Mouse (Mus musculus): ENCODE data around the gene Gstp2. TPM values are rescaled to one million over a fixed set of nuclear protein-coding genes. Genes with fewer than 3 reads are reported as not detected.

The Gstp2 gene
- polyA plus RNA-seq, 1 experiment from 2014 or later = 7.3 TPM

GRCm38 (mm10) chr19:3990804-3991203 lies 55.0 kb downstream of the Gstp2 start:
- DNase-seq (ENCODE audit: low spot score) (no peak), ATAC-seq (no peak)
- Histone ChIP-seq H3K4me1 (ENCODE audit: insufficient read depth, low read depth, low read length) (peaks cover 11% of the 10 kb centered on the region; the same call in 1 of the 2 replicates), H3K4me2 (replicated peaks; ENCODE audit: low read depth, low read length) (no peak overlapping the region), H3K9ac (replicated peaks; ENCODE audit: low read depth) (no peak overlapping the region), H3K4me3 (ENCODE audit: low read depth, low read length) (no peak overlapping the region), H3K36me3 (ENCODE audit: insufficient read depth, low read length) (no peaks in the 10 kb centered on the region), H3K9me3 (ENCODE audit: low read length) (no peaks in the 10 kb centered on the region), H3K27ac (ENCODE audit: low read length) (no peak overlapping the region), H3K27me3 (replicated peaks; ENCODE audit: insufficient read depth, low read length) (no peaks in the 10 kb centered on the region)
- 35% methylated on average over 6 of the region's 6 CpGs for WGBS
- TF ChIP-seq EP300 (IDR thresholded peaks at IDR 0.05) = no peak
- TF ChIP-seq CTCF (IDR thresholded peaks at IDR 0.05) = no peak

Other genes with a start within 250 kb of the Gstp2 start
- 65.9 and 68.1 TPM in 2 replicates for gene Chka, start 194.2 kb downstream of the Gstp2 start, polyA plus RNA-seq (2015; fragmentation: Nextera tagmentation; extraction: Ambion mirVana)
- gene Tcirg1, start 138.9 kb downstream of the Gstp2 start, polyA plus RNA-seq (2015; fragmentation: Nextera tagmentation; extraction: Ambion mirVana) = 31.8 and 33.1 TPM in 2 replicates
- gene Ndufs8, start 133.2 kb downstream of the Gstp2 start, polyA plus RNA-seq (2015; fragmentation: Nextera tagmentation; extraction: Ambion mirVana) = 203 and 225 TPM in 2 replicates
- 33.2 and 38.3 TPM in 2 replicates for gene Aldh3b1, start 116.2 kb downstream of the Gstp2 start, polyA plus RNA-seq (2015; fragmentation: Nextera tagmentation; extraction: Ambion mirVana)
- 40.0 and 45.5 TPM in 2 replicates for gene Unc93b1, start 110.8 kb downstream of the Gstp2 start, polyA plus RNA-seq (2015; fragmentation: Nextera tagmentation; extraction: Ambion mirVana)
- 0.04 and 0.06 TPM in 2 replicates for gene Aldh3b3, start 87.4 kb downstream of the Gstp2 start, polyA plus RNA-seq (2015; fragmentation: Nextera tagmentation; extraction: Ambion mirVana)
- gene Aldh3b2, start 73.7 kb downstream of the Gstp2 start, polyA plus RNA-seq (2015; fragmentation: Nextera tagmentation; extraction: Ambion mirVana) = 0.47 and 0.71 TPM in 2 replicates
- 14.9 and 15.7 TPM in 2 replicates for gene Acy3, start 59.5 kb downstream of the Gstp2 start, polyA plus RNA-seq (2015; fragmentation: Nextera tagmentation; extraction: Ambion mirVana)
- gene Tbx10, start 53.3 kb downstream of the Gstp2 start, polyA plus RNA-seq (2015; fragmentation: Nextera tagmentation; extraction: Ambion mirVana) = not detected in 2 replicates
- 27.0 and 28.5 TPM in 2 replicates for gene Nudt8, start 45.4 kb downstream of the Gstp2 start, polyA plus RNA-seq (2015; fragmentation: Nextera tagmentation; extraction: Ambion mirVana)
- gene Gm49405, start 45.4 kb downstream of the Gstp2 start, polyA plus RNA-seq (2015; fragmentation: Nextera tagmentation; extraction: Ambion mirVana) = 1.1 TPM in 2 replicates
- gene Doc2g, start 42.7 kb downstream of the Gstp2 start, polyA plus RNA-seq (2015; fragmentation: Nextera tagmentation; extraction: Ambion mirVana) = 1.9 and 2.0 TPM in 2 replicates
- gene Ndufv1, start 33.2 kb downstream of the Gstp2 start, polyA plus RNA-seq (2015; fragmentation: Nextera tagmentation; extraction: Ambion mirVana) = 130 and 152 TPM in 2 replicates
- 273 and 288 TPM in 2 replicates for gene Gstp1, start 8.0 kb downstream of the Gstp2 start, polyA plus RNA-seq (2015; fragmentation: Nextera tagmentation; extraction: Ambion mirVana)
- 6.5 and 6.9 TPM in 2 replicates for gene Gstp3, start 13.5 kb upstream of the Gstp2 start, polyA plus RNA-seq (2015; fragmentation: Nextera tagmentation; extraction: Ambion mirVana)
- gene Cabp2, start 35.6 kb upstream of the Gstp2 start, polyA plus RNA-seq (2015; fragmentation: Nextera tagmentation; extraction: Ambion mirVana) = not detected in 2 replicates
- gene Cdk2ap2, start 51.2 kb upstream of the Gstp2 start, polyA plus RNA-seq (2015; fragmentation: Nextera tagmentation; extraction: Ambion mirVana) = 154 and 164 TPM in 2 replicates
- gene Pitpnm1, start 54.0 kb upstream of the Gstp2 start, polyA plus RNA-seq (2015; fragmentation: Nextera tagmentation; extraction: Ambion mirVana) = 17.0 and 18.9 TPM in 2 replicates
- gene Aip, start 79.8 kb upstream of the Gstp2 start, polyA plus RNA-seq (2015; fragmentation: Nextera tagmentation; extraction: Ambion mirVana) = 78.5 and 82.1 TPM in 2 replicates
- gene Gpr152, start 93.8 kb upstream of the Gstp2 start, polyA plus RNA-seq (2015; fragmentation: Nextera tagmentation; extraction: Ambion mirVana) = not detected in 2 replicates
- 0.08 and 0.10 TPM in 2 replicates for gene Cabp4, start 98.0 kb upstream of the Gstp2 start, polyA plus RNA-seq (2015; fragmentation: Nextera tagmentation; extraction: Ambion mirVana)
- 183 and 192 TPM in 2 replicates for gene Coro1b, start 102.6 kb upstream of the Gstp2 start, polyA plus RNA-seq (2015; fragmentation: Nextera tagmentation; extraction: Ambion mirVana)
- gene Ptprcap, start 107.6 kb upstream of the Gstp2 start, polyA plus RNA-seq (2015; fragmentation: Nextera tagmentation; extraction: Ambion mirVana) = 3.4 and 3.7 TPM in 2 replicates
- 28.4 and 35.1 TPM in 2 replicates for gene Rps6kb2, start 117.3 kb upstream of the Gstp2 start, polyA plus RNA-seq (2015; fragmentation: Nextera tagmentation; extraction: Ambion mirVana)
- 1.8 and 2.6 TPM in 2 replicates for gene Carns1, start 129.5 kb upstream of the Gstp2 start, polyA plus RNA-seq (2015; fragmentation: Nextera tagmentation; extraction: Ambion mirVana)
- 3.9 and 4.5 TPM in 2 replicates for gene Tbc1d10c, start 145.3 kb upstream of the Gstp2 start, polyA plus RNA-seq (2015; fragmentation: Nextera tagmentation; extraction: Ambion mirVana)
- 619 and 631 TPM in 2 replicates for gene Ppp1ca, start 146.0 kb upstream of the Gstp2 start, polyA plus RNA-seq (2015; fragmentation: Nextera tagmentation; extraction: Ambion mirVana)
- gene Rad9a, start 155.6 kb upstream of the Gstp2 start, polyA plus RNA-seq (2015; fragmentation: Nextera tagmentation; extraction: Ambion mirVana) = 14.1 and 14.3 TPM in 2 replicates
- 7.6 and 8.0 TPM in 2 replicates for gene Clcf1, start 168.2 kb upstream of the Gstp2 start, polyA plus RNA-seq (2015; fragmentation: Nextera tagmentation; extraction: Ambion mirVana)
- not detected in 2 replicates for gene AC109138.7, start 168.3 kb upstream of the Gstp2 start, polyA plus RNA-seq (2015; fragmentation: Nextera tagmentation; extraction: Ambion mirVana)
- gene Pold4, start 185.9 kb upstream of the Gstp2 start, polyA plus RNA-seq (2015; fragmentation: Nextera tagmentation; extraction: Ambion mirVana) = 58.6 and 63.6 TPM in 2 replicates
- 22.7 and 24.4 TPM in 2 replicates for gene Ssh3, start 223.2 kb upstream of the Gstp2 start, polyA plus RNA-seq (2015; fragmentation: Nextera tagmentation; extraction: Ambion mirVana)
- 2.0 and 2.6 TPM in 2 replicates for gene Ankrd13d, start 237.1 kb upstream of the Gstp2 start, polyA plus RNA-seq (2015; fragmentation: Nextera tagmentation; extraction: Ambion mirVana)